Mouse (Mus musculus): ENCODE measurements around the gene Bcl10.

Bcl10 gene

GRCm38 (mm10) chr3:145913263-145913662 is 9.3 kb upstream of the Bcl10 start:
- peak; percentile 20 for DNase-seq (ENCODE audit: low read depth, low spot score)

DNA sequence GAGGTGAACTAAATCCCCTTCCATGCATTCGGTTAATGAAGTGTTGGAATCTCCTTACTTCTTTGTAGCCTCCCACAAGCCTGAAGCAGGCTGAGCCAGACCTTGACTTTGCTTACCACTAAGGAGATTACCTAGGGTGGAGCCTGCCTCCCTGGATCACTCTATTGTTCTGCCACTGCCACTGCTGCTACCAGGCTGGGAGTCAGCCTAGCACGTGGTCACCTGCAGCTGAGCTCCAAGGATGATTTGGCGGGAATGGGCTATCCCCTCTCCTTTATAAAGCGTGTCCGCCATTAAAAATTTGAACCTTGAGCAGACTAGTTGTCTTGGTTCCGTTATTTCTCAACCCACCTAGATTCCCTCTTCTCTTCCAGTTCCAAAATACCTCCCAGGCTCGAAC is 8.7 kb upstream of the Bcl10 start:
- DNase-seq (ENCODE audit: low read depth, low spot score), result peak; percentile 70

GRCm38 (mm10) chr3:145916374-145916773 is 6.2 kb upstream of the Bcl10 start:
- no peak for DNase-seq (ENCODE audit: low read depth, low spot score)

DNA sequence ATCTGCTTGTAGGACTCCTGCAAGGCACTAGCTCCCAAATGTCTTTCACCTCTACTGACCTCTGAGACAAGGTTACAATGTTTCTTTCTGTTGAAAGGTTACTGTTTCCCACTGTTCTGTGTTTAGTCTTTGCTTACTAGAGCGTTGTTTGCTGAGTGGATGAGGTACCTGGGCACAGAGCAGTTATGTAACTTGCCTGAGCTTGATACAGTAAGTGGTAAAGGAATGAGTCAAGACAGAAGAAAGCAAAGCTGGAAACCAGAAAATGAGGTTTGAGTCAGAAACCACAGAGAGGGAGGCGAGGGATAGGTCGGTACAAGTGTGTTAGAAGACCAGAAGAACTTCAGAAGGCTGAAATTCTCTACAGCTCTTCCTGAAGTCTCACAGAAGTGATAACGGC is 5.8 kb upstream of the Bcl10 start:
- no peak for DNase-seq (ENCODE audit: low read depth, low spot score)

- no peak for DNase-seq (ENCODE audit: low read depth, low spot score)
Observed at GRCm38 (mm10) chr3:145922971-145923370, 367 bp downstream of the Bcl10 start.

- peak; percentile 100 for DNase-seq (ENCODE audit: low read depth, low spot score)
Observed at GRCm38 (mm10) chr3:145923874-145924577, 1.4 kb downstream of the Bcl10 start.

DNA sequence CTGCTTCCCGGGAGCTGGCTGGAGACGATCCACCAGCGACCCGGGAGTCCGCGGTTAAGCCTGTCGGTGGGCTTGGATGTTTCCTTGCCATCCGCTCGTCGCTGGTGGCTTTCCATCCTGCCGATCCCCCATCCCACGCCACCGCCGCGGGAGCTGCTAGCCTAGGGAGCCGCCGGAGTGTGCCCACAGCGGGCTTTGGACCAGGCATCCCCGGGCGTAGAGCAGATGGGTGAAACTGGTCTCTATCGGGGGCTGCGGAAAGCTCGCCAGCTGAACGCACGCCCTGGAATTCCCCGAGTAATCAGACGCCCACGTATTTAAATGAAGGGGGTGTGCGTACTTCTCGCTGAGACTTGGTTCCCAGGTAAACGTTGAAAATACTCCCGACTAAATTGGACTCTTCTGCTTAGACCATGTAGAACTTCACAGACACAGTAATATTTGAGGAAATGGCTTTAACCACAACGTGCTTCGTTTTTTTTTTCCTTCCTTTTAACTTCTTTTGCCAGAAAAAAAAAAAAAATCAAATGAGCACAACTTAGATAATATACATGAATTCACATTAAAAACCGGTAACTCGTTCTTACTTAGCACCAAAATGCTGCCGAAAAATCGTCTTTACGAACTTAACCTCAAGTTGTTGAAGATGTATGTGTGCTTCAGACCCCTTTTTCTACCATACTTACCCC is 2.2 kb downstream of the Bcl10 start:
- DNase-seq (ENCODE audit: low read depth, low spot score), result peak; percentile 61

- DNase-seq (ENCODE audit: low read depth, low spot score), result no peak
Observed at GRCm38 (mm10) chr3:145925506-145925905, 2.9 kb downstream of the Bcl10 start.

DNA sequence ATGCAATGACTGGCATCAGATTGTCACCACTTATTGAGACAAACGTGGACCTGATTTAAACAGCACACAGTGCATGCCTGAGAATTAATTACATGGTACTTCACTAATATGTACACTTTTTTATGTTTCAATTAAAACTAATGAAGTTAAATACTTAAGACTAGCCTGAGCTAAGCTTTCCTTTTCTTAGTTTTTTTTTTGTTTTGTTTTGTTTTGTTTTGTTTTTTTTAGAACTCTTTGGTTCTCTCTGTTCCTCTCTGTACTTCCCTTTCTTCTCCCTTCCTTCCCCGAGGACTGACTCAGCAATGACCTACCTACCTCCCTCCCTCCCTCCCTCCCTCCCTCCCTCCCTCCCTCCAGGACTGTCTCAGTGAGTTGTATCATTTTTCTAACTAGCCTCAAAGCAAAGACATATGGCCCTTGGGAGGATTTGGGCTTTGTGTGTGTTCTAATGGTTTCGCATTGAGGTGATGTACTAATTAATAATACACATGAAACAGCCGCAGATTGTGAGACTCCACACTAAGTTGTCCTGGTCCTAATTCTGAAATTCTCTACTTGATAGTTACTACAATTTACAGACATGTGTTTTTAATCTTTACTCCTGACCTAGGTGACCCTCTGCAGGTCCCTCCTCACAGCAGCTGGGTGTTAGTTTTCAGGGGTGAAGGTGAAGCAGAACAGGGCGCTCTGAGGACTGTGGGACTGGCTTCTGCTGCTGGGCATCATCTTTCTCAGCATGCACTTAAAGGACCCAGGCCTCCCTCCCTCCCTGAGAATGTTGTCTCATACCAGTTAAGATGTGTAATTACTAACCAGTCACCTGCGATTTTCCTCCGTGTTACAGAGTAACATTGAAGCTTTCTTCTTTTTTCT is 7.2 kb downstream of the Bcl10 start:
- DNase-seq (ENCODE audit: low read depth, low spot score), result no peak

GRCm38 (mm10) chr3:145933845-145934244 is 11.2 kb downstream of the Bcl10 start:
- no peak for DNase-seq (ENCODE audit: low read depth, low spot score)

GRCm38 (mm10) chr3:145937505-145938404 is 15.2 kb downstream of the Bcl10 start, which contains the start of gene 2410004B18Rik:
Gene 2410004B18Rik, plus strand, starts transcription at chr3:145938014.
- peak; percentile 89 for DNase-seq (ENCODE audit: low read depth, low spot score)

- DNase-seq (ENCODE audit: low read depth, low spot score), result no peak
Observed at GRCm38 (mm10) chr3:145938405-145939349, 16.1 kb downstream of the Bcl10 start.

- no peak for DNase-seq (ENCODE audit: low read depth, low spot score)
Observed at GRCm38 (mm10) chr3:145939402-145939801, 16.8 kb downstream of the Bcl10 start.

GRCm38 (mm10) chr3:145939971-145940370 is 17.4 kb downstream of the Bcl10 start:
- peak; percentile 37 for DNase-seq (ENCODE audit: low read depth, low spot score)

- DNase-seq (ENCODE audit: low read depth, low spot score), result peak; percentile 80
Observed at GRCm38 (mm10) chr3:145941971-145942370, 19.4 kb downstream of the Bcl10 start.

- no peak for DNase-seq (ENCODE audit: low read depth, low spot score)
Observed at GRCm38 (mm10) chr3:145944348-145944747, 21.7 kb downstream of the Bcl10 start.

DNA sequence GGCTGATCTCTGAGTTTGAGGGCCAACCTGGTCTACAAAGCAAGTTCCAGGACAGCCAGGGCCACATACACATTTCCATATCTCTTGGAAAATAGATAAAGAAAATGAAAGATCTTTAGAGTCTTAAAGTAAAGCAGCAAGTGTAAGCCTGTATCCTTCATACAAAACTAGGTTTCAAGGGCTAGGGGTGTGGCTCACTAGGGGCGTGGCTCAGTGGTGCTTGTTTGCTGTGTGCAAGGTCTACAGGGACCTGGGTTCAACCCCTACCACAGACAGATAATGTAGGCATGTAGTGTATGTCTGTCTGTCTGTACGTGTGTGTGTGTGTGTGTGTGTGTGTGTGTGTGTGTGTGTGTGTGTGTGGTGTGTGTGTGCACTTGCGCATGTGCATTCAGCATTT is 23.3 kb downstream of the Bcl10 start:
- no peak for DNase-seq (ENCODE audit: low read depth, low spot score)

DNA sequence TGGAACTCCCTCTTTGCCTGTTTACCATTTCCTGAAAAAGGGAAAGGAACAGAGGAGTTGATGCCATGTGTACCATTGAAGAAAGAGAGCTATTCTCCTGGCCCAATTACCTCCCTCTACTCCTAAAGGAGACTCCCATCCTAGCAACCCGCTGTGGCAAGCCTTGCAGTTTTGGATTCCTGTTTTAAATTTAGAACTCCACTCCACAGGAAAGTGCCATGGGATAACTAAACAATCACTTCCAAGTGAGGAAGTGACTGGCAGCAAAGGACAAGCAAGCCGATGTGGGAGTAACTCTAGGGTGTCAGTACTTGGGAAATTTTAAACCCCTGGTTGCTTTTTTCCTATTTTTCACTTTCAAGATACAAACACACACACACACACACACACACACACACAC is 24.1 kb downstream of the Bcl10 start:
- DNase-seq (ENCODE audit: low read depth, low spot score), result no peak

GRCm38 (mm10) chr3:145947539-145948204 is 25.1 kb downstream of the Bcl10 start:
- DNase-seq (ENCODE audit: low read depth, low spot score), result no peak
